Mouse (Mus musculus) bone marrow macrophage, adult 2 months (primary cell): ENCODE results near the gene Txn1.

Experiments
- CTCF ChIP-seq: IDR thresholded peaks from 2 replicates; pipeline ENCODE4 v1.5.1; 2012; ENCODE audit warnings: low read depth, mild to moderate bottlenecking, low read length, moderate library complexity
- POLR2A ChIP-seq: IDR thresholded peaks from 2 replicates; pipeline ENCODE4 v1.6.1; 2012; ENCODE audit warnings: mild to moderate bottlenecking, low read depth, low read length, borderline replicate concordance

- TF ChIP-seq POLR2A (no peak), CTCF (no peak)
These were observed 2.8 kb upstream of the Txn1 start for GRCm38 (mm10) chr4:57959056-57959455.
